Mouse (Mus musculus) lung, postnatal 25 days (tissue): ENCODE measurements around the gene Npdc1.

Source experiments
- DNase-seq: peaks from one replicate; pipeline ENCODE4 v3.0.0; 2022; ENCODE audit warnings: low spot score

The Npdc1 gene

DNA sequence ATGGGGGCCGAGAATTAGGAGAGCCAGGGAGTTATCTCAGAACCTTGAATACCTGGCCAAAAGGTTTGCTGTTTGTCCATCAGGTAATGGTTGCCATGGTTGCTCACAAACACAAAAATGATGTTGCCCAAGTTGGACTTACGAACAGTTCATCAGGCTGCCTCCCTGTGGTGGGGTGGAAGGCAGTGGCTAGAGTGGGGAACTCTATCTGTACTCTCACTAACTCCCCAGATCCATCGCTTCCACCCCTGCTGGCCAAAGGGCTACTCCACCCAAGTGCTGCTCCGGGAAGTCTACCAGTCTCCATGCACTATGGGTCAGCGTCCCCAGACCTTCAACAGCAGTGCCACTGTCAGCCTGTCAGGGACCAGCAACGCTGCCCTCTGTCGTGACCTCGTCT lies at the start of gene Npdc1:
TSS of gene Npdc1 (plus strand) at position 301 of the 400 bp plus-strand sequence.
- no peak for DNase-seq

- DNase-seq = no peak
Measured at GRCm38 (mm10) chr2:25349499-25349898, 49.7 kb upstream of the Npdc1 start.

GRCm38 (mm10) chr2:25350701-25351100 lies 48.5 kb upstream of the Npdc1 start:
- DNase-seq = no peak

GRCm38 (mm10) chr2:25354211-25354610 lies 44.9 kb upstream of the Npdc1 start:
- DNase-seq = no peak

DNA sequence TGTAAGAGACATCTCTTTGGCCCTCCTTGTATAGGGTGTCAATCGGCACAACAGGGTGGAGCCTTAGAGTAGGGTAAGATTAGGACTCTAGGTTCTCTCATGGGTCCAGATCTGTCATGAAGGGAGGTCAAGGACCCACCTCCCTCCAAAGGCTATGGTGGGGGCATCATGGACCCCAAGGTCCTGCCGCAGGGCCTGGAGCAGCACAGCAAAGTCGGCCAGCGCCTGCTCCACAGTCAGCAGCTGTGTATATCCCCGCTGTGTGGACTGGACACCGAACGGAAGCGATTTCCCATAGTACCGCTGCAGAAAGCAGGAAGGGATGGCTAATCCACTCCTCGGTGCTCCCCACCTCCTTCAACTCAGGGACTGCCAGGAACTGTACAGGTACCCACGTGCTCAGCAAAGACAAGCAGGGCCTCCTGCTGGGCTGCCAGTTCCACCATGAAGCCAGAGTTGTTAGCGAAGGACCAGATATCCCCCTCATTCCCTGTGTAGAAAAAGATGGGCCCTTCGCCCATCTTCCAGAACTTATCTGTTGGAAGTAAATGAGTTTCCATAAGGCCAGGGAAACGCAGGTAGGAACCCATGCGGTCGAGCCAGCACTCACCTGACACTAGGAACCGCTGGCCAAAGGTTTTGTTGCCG lies 43.6 kb upstream of the Npdc1 start:
- DNase-seq = no peak

GRCm38 (mm10) chr2:25356208-25357079 lies 42.7 kb upstream of the Npdc1 start, which contains the start of gene Dpp7:
Gene Dpp7, minus strand, starts transcription at chr2:25356359.
- DNase-seq = peak; percentile 82

GRCm38 (mm10) chr2:25359848-25360247 lies 39.3 kb upstream of the Npdc1 start:
- DNase-seq = no peak

- peak; percentile 39 for DNase-seq
Measured at GRCm38 (mm10) chr2:25363478-25364178, 35.5 kb upstream of the Npdc1 start.

GRCm38 (mm10) chr2:25364313-25364712 lies 34.8 kb upstream of the Npdc1 start:
- no peak for DNase-seq

GRCm38 (mm10) chr2:25364761-25365090 lies 34.4 kb upstream of the Npdc1 start:
- no peak for DNase-seq

DNA sequence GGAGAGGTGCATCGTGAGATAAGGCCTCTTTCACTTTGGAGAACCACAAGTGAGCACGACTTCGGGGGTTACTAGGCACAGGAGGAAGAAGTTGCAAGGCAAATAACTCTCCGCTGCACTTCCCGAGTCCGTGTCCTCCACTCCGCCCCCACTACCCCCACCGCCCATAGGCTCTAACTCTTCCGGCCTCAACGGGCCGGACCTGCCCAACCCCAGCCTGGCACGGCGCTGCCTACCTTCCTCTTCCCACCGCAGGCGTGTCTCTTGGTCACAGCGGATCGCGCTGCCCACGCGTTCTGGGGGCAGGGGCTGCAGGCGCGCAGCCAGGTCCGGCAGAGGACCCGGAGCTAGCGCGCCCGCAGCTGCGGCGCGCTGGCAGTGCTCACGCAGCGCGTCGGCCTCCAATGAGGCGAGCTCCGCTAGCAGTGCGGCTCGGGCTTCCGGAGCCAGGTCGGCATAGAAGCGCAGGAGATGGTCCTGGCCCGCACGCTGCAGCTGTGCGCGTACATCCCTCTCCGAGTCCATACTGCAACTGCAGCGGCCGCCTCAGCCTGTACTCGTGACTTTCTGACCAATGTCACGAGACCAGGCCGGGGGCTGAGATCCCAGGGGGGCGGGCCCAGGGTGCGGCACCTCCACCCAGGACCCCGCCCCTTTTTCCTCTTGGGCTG lies 33.9 kb upstream of the Npdc1 start, which contains the start of gene Uap1l1:
TSS of gene Uap1l1 (minus strand) at position 592 of the 671 bp plus-strand sequence.
- DNase-seq = peak; percentile 87

- DNase-seq = no peak
Measured at GRCm38 (mm10) chr2:25369996-25370395, 29.2 kb upstream of the Npdc1 start.

DNA sequence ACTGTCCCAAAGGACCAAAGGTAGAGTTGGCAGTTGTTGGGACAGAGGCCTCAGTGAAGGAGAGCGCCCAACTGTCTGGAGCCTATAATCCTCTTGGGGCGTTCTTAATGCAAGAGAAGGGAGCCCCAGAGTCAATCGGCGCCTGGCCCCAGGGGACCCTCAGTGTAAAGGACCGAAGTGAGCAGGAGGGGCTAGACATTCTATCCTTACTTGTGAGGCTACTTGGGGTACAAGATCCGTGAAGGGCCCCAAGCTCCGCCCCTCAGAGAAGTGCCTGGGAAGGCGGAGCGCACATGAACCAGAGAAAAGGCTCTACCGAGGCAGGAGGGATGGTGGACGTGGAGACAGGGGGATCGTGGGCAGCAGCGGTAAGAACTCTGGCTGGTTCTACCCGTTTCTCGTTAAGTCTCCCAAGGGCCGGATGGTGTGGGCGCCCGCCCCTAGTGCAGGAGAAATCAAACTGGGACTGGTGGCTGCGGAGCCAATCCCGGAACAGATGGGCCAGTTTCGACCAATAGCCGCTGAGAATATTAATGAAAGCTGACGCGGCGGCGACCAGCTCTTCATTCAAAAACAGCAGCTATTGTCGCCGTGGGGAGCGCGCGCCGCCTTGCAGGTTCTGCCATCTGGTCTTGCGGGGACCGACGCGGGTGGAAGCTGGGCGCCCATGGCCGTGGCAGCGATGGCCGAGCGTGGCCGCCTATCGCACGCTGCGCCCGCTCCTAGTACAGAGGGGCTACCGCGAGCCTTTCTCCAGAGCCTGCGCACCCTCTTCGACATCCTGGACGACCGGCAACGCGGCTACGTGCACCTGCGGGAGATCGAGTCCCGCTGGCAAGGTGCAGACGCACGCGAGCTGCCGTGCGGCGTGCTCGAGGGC lies 27.1 kb upstream of the Npdc1 start, which contains the start of gene Sapcd2:
TSS of gene Sapcd2 (plus strand) at position 558 of the 880 bp plus-strand sequence.
- DNase-seq = peak; percentile 92

- DNase-seq = no peak
Measured at GRCm38 (mm10) chr2:25372644-25373391, 26.3 kb upstream of the Npdc1 start.

- DNase-seq = no peak
Measured at GRCm38 (mm10) chr2:25373431-25373830, 25.7 kb upstream of the Npdc1 start.

- peak; percentile 46 for DNase-seq
Measured at GRCm38 (mm10) chr2:25376589-25376988, 22.6 kb upstream of the Npdc1 start.

DNA sequence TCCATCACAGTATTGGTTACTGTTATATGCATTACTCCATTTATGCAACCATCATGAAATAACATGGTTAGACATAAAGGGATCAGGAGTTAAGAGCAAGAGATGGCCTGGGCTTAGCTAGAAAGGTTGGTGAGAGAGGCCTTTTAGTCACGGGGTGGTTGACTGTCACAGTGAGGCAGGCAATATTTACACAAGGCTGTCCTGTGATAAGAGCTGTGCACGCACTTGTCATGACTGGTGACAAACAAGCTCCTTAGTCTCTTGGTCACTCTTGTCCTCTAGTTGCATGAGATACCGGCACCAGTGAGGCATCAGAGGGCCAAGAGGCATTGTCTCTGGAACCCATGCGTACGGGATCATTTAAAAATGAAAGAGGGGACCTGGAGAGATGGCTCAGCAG lies 14.7 kb upstream of the Npdc1 start:
- DNase-seq = no peak

DNA sequence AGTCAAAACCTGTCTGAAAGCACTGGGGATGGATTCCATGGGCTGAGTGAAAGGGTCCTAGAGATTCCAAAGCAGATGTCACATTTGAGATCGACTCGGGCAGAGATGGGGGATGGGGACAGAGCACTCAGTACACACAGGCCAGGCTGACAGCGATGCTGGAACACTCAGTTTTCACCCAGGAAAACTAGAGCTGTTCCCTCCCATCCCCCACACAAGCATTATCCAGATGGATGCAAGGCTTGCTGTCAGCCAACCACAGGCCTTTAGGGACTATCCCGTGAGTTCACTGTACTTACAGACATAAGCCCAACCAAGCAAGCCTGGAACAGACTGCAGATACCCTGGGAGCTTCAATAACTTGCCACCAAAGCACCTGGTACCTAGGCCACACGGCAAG lies 7.9 kb upstream of the Npdc1 start:
- DNase-seq = no peak

DNA sequence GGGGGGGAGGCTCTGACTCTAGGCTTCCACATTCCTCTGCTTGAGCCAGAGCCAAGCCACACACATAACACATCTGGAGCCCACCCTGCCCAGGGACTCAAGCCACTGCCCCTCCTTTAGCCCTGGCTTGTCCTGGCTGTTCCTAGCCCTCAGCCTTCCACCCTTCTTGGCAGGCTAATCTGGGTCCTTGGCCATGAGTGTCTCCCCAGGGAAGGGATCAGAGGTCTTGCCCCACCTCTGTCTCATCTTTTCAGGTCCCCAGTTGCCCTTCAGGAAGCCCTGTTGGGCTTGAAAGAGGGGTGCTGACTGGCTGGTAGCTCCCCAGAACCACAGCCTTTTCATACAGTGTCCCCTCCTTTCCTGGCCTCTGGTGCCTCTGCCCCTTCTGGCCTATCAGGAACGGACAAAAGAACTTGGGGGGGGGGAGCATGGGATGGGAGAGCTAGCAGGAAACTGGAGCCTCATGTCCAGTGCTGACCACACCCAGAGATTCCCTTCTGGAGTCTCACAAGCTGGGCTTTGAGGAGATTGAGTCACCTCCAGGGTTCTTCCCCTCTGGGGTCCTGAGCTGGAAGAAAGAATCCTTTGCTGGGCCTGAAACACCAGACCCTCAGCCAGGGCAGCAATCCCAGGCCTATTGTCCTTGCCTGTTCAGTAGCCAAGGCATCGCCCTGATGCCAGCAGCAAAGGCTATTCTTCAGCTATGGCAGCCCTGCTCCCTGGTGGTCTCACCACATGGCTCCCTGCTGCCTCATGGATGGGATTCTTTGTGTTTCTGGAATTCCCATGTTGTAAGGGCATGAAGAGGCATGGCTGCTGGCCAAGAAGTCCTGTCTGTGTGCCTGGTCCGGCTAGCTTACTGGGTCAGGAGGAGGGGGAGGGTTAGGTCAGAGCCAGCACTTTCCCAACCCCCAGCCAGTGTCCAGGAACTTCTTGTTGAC lies 4.6 kb upstream of the Npdc1 start:
- no peak for DNase-seq
